Mouse (Mus musculus) testis, adult 2 months (tissue): ENCODE measurements around the gene Neu4. TPM values are rescaled to one million over a fixed set of nuclear protein-coding genes. Genes with fewer than 3 reads are reported as not detected.
"Not testable (repeated sequence)": the region's sequence is repeated elsewhere in the genome, so short reads cannot be mapped to it uniquely, and the experiment has no call there.

ENCODE experiments used
- H3K27ac ChIP-seq: fragments of 200-500 bp; 2 replicates; pipeline ENCODE4 v1.5.1; 2012; ENCODE audit warnings: low read depth, low read length; ENCODE audit not compliant: control insufficient read depth, insufficient read depth
- H3K27me3 ChIP-seq: fragments of 200-500 bp; 2 replicates; pipeline ENCODE4 v1.6.1; 2012; ENCODE audit warnings: mild to moderate bottlenecking, low read length, moderate library complexity; ENCODE audit not compliant: control insufficient read depth, insufficient read depth
- H3K36me3 ChIP-seq: fragments of 200-500 bp; 2 replicates; pipeline ENCODE4 v1.6.1; 2012; ENCODE audit warnings: mild to moderate bottlenecking, low read length; ENCODE audit not compliant: control insufficient read depth, insufficient read depth
- H3K4me1 ChIP-seq: fragments of 200-500 bp; 2 replicates; pipeline ENCODE4 v1.6.1; 2012; ENCODE audit warnings: low read length; ENCODE audit not compliant: control insufficient read depth, insufficient read depth
- H3K4me3 ChIP-seq: fragments of 200-500 bp; 2 replicates; pipeline ENCODE4 v1.5.1; 2012; ENCODE audit warnings: low read depth, mild to moderate bottlenecking, low read length, moderate library complexity, mixed read lengths; ENCODE audit not compliant: control insufficient read depth
- CTCF ChIP-seq: fragments of 200-500 bp; IDR thresholded peaks from 2 replicates; pipeline ENCODE4 v1.5.1; 2012; ENCODE audit warnings: low read depth, mild to moderate bottlenecking, inconsistent platforms, low read length, moderate library complexity; ENCODE audit not compliant: control insufficient read depth, insufficient read depth, insufficient replicate concordance
- POLR2A ChIP-seq: fragments of 200-500 bp; IDR thresholded peaks from 2 replicates; pipeline ENCODE4 v1.6.1; 2012; ENCODE audit warnings: low read depth, mild to moderate bottlenecking, inconsistent platforms, low read length, moderate library complexity; ENCODE audit not compliant: control insufficient read depth
- polyA plus RNA-seq: library from polyadenylated mRNA; depleted of rRNA; stranded (reverse); fragments of >200 nt; gene quantifications from 2 replicates; pipeline ENCODE4 v1.2.3, GENCODE M21; 2012

The Neu4 gene
- polyA plus RNA-seq, 1 experiment: not detected

DNA sequence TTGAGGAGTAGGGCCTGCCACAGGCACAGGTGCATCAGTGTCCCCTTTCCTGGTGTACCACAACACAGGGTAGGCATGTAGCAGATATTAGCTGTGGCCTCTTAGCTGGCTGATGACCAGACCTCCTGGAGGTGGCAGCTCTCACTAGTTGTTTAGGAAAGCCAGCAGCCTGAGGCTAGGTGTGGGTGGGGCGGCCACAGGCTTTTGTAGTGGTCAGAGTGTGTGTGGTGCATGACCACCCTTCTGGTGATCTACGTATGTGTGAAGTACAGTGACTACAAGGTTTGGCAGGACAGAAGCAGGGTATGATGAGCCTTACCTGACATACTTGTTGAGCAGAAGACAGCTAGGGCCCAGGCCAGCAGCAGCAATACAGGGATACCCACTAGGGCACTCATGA, 20.1 kb downstream of the Neu4 start:
- H3K36me3 ChIP-seq: no peaks in the 10 kb centered on the region
- no peak for TF ChIP-seq CTCF
- no peak for TF ChIP-seq POLR2A
- no peak overlapping the region for H3K4me3 ChIP-seq
- no peak overlapping the region for H3K27ac ChIP-seq
- no peaks in the 10 kb centered on the region for H3K27me3 ChIP-seq
- no peaks in the 10 kb centered on the region; the same call in 1 of the 2 replicates for H3K4me1 ChIP-seq

DNA sequence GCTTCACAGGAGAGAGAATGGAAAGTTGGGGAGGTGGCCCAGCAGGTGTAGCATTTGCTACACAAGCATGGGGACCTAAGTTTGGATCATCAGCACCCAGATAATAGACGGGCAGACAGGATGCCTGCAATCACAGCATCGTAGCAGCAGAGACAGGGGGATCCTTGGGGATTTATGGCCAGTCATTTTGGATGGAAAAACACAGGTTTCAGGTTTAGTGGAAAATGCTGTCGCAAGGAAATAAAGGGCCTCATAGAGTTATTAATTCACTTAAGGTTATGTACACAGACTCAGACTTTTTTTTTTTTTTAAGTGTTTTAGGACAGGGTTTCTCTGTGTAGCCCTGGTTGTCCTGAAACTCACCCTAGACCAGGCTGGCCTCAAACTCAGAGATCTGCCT, 25.3 kb downstream of the Neu4 start:
- Histone ChIP-seq H3K4me3 (no peak overlapping the region), H3K36me3 (no peaks in the 10 kb centered on the region), H3K4me1 (no peaks in the 10 kb centered on the region), H3K27me3 (no peaks in the 10 kb centered on the region), H3K27ac (no peak overlapping the region)
- TF ChIP-seq CTCF: no peak
- no peak for TF ChIP-seq POLR2A

DNA sequence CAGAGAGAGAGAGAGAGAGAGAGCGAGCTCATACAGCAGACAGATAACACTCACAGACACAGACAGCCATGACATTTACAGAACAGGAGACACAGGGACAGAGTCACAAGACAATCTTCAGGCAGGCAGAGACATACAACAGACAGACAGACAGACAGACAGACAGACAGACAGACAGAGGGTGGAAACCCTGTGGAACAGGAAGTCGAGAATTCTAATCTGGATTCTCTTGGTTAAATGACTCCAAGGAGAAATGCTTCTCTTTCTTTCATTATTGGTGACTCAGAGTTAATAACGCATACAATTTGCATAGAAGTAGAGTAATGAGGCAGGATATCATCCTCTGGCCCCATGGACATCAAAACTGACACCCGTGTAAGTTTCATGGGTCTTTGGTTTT, 26.3 kb downstream of the Neu4 start:
- no peak overlapping the region for H3K4me3 ChIP-seq
- no peaks in the 10 kb centered on the region for H3K36me3 ChIP-seq
- no peaks in the 10 kb centered on the region for H3K4me1 ChIP-seq
- no peaks in the 10 kb centered on the region for H3K27me3 ChIP-seq
- TF ChIP-seq CTCF (no peak), POLR2A (no peak)
- no peak overlapping the region for H3K27ac ChIP-seq

DNA sequence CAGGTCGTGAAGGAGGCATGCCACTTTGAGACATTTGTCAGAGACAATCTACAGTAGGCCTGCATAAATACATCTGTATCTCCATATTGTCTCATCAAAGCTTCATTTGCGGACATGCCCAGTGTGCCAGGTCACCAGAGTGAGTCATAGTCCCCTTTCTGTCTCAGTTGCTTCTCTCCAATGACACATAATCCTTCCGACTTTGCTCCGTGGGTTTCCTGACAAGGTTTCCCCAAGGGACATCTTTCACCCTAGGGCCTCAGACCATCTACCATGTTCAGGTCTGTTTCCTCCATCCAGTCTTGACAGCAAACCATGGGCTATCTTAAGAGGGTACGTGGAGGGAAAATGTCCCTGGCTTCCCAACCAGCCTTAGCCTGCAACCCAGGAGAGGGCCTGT, 30.9 kb downstream of the Neu4 start:
- Histone ChIP-seq H3K4me3 (no peak overlapping the region), H3K4me1 (peaks cover 7% of the 10 kb centered on the region), H3K27me3 (no peaks in the 10 kb centered on the region), H3K27ac (no peak overlapping the region), H3K36me3 (no peaks in the 10 kb centered on the region)
- TF ChIP-seq CTCF: no peak
- no peak for TF ChIP-seq POLR2A

DNA sequence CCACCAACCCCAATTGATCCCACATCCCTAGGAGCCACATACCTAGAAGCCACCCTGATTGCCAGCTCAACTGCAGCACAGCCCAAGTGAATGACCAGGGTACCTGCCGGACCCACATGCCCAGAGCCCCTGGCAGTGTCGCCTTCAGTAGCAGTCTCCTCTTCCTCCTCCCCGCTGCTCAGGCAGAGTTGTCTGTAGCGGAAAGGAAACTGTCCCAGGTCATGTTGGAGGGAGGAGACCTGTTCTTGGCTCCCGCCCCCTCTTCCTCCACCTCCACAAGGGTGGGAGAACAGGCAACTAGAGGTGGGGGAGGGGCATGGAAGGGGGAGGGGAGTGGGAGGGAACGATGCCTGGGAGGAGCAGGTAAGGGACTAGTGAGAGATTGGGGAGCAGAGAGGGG, 32.1 kb downstream of the Neu4 start, which contains the start of gene Pdcd1:
TSS of gene Pdcd1 (minus strand) at position 181 of the 400 bp plus-strand sequence.
- peaks cover 7% of the 10 kb centered on the region for H3K4me1 ChIP-seq
- no peak within 1 kb of the TSS for H3K27ac ChIP-seq
- no peaks in the 10 kb centered on the region for H3K36me3 ChIP-seq
- no peak for TF ChIP-seq CTCF
- TF ChIP-seq POLR2A: no peak
- H3K4me3 ChIP-seq: no peak within 1 kb of the TSS
- no peaks in the 10 kb centered on the region for H3K27me3 ChIP-seq

DNA sequence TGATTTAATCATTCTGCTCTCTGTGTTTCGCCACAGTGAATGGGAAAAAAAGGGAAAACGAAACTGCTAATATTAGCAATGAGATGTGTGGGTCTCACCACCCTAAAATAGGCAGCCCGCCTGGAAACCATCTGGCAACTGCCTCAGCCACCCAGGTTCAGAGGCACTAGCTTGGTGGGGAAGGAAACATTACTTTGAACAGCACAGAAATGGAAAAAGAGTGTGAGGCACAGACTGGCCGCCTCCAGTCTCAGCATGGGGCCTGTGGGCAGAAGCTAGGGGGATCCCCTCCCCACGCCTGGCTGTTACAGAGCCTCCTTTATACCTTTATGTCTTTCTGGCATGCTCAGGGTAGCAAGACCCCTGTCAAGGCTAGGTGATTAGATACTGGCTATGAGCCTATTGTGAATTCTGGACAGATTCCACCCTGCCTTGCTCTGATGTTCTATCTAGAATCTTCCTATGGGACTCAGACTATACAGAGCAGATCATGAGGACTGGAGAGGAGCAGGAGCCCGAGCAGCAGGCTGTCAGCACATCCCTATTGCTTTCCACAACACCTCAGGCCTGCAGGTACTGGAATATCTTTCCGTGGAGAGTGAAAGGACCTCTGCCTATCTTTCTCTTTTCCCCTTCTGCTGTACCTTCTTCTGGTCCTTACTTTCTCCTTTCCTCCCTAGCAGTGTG, 33.4 kb downstream of the Neu4 start:
- TF ChIP-seq CTCF (no peak), POLR2A (no peak)
- Histone ChIP-seq H3K27me3 (no peaks in the 10 kb centered on the region), H3K4me3 (no peak overlapping the region), H3K4me1 (peaks cover 7% of the 10 kb centered on the region), H3K36me3 (no peaks in the 10 kb centered on the region), H3K27ac (no peak overlapping the region)

DNA sequence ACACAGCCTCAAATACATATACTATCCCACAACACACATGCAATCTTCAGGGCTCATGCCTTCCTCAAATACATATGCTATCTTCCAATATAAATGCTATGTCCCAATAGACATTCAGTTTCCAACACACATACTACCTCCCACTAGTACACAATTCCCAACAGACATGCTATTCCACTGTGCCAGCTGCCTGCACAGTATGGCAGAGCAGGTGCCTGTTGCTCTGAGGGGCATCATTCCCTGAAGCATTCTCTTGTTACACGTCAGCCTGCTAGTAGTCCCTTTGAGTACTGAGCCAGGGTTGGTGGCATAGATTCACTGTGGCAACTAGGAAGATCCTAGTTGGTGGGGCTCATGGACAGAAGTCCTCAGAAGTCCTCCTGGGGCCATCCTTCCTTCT, 34.2 kb downstream of the Neu4 start:
- H3K4me3 ChIP-seq: no peak overlapping the region
- H3K36me3 ChIP-seq: no peaks in the 10 kb centered on the region
- TF ChIP-seq CTCF: no peak
- no peak for TF ChIP-seq POLR2A
- no peaks in the 10 kb centered on the region for H3K27me3 ChIP-seq
- H3K4me1 ChIP-seq: peaks cover 7% of the 10 kb centered on the region
- H3K27ac ChIP-seq: no peak overlapping the region

DNA sequence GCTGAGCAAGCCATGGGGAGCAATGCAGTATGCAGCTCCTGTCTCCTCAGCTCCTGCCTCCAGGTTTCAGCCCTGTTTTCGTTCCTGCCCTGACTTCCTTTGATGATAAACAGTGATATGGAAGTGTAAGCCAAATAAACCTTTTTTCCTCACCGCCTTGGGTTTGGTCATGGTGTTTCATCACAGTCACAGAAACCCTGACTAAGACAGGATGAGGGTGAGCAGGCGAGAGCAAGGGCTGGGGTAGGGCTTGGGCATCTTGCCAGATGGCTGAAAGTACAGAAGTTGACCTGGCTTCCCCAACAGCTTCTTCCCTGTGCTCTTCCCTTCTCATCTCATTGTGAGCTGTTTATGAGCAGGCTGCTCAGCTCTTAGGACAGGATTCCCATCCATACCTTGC, 35.7 kb downstream of the Neu4 start:
- TF ChIP-seq POLR2A (no peak), CTCF (no peak)
- H3K4me3 ChIP-seq: no peak overlapping the region
- no peaks in the 10 kb centered on the region for H3K27me3 ChIP-seq
- no peak overlapping the region for H3K27ac ChIP-seq
- H3K4me1 ChIP-seq: peaks cover 7% of the 10 kb centered on the region
- no peaks in the 10 kb centered on the region for H3K36me3 ChIP-seq

DNA sequence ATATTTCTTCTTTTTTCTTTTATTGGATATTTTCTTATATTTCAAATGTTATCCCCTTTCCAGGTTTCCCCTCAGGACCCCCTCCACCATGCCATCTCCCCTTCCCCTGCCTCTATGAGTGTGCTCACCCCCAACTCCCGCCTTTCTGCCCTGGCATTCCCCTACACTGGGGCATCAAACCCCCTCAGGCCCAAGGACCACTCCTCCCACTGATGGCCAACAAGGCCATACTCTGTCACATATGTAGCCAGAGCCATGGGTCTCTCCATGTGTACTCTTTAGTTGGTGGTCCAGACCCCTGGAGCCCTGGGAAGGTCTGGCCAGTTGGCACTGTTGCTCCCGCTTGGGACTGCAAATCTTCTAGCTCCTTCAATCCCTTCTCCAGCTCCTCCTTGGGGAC, 37.1 kb downstream of the Neu4 start:
- Histone ChIP-seq H3K4me3 (no peak overlapping the region), H3K27ac (no peak overlapping the region), H3K27me3 (no peaks in the 10 kb centered on the region), H3K4me1 (peaks cover 5% of the 10 kb centered on the region), H3K36me3 (no peaks in the 10 kb centered on the region)
- TF ChIP-seq POLR2A (no peak), CTCF (no peak)

DNA sequence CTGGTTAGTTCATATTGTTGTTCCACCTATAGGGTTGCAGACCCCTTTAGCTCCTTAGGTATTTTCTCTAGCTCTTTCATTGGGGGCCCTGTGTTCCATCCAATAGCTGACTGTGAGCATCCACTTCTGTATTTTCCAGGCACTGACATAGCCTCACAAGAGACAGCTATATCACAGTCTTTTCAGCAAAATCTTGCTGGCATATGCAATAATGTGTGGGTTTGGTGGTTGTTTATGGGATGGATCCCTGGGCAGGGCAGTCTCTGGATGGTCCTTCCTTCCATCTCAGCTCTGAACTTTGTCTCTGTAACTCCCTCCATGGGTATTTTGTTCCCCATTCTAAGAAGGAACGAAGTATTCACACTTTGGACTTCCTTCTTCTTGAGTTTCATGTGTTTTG, 38.0 kb downstream of the Neu4 start:
- not testable (repeated sequence) for H3K36me3 ChIP-seq, H3K27ac ChIP-seq, H3K4me1 ChIP-seq, H3K4me3 ChIP-seq, H3K27me3 ChIP-seq
